Mouse (Mus musculus): ENCODE data around the gene Pop7.

DNA sequence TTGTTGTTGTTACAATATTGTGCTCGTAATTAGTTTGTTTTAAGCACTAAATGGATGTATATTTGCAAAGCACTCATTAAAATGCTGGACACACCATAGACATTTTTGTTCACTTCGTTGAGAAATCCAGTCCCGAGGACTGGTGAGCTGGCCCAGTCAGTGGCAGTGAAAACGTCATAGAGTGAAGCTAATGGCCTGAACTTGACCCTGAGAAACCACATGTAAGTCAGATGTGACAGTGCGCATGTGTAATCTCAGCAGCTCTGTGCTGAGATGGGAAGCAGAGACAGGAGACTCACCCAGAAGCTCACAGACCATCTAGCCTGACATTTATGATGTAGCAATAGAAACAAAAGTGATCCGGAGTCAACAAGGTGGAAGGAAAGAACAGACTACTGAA, 42.6 kb upstream of the Pop7 start:
- TF ChIP-seq POLR2A (IDR thresholded peaks at IDR 0.05; ENCODE audit: low read depth, low read length): no peak
- TF ChIP-seq CTCF (IDR thresholded peaks at IDR 0.05; ENCODE audit: extremely low read depth, insufficient read length, insufficient replicate concordance, low read depth, low read length): no peak

Measured in small intestine, adult 2 months (tissue).